Mouse (Mus musculus) embryonic stem cell, embryonic (primary cell): ENCODE results near the gene Cys1.

Source experiments
- CTCF ChIA-PET, 4 experiments: fragments of 300-600 bp in 2 of 4; fragments of 350-600 bp in 2 of 4; sonication (Branson Sonifier 250); formaldehyde crosslinking; loops; one replicate each; lab custom pipeline; 2022; ENCODE audit warnings: inconsistent platforms in 2 of 4; lab: Charles Lee
- POLR2A ChIA-PET, 4 experiments: fragments of 300-600 bp in 2 of 4; fragments of 350-600 bp in 2 of 4; sonication (Branson Sonifier 250); formaldehyde crosslinking; loops; one replicate each; lab custom pipeline; 2022; ENCODE audit warnings: antibody characterized with exemption in 4 of 4, inconsistent platforms in 1 of 4; lab: Charles Lee

The Cys1 gene

DNA sequence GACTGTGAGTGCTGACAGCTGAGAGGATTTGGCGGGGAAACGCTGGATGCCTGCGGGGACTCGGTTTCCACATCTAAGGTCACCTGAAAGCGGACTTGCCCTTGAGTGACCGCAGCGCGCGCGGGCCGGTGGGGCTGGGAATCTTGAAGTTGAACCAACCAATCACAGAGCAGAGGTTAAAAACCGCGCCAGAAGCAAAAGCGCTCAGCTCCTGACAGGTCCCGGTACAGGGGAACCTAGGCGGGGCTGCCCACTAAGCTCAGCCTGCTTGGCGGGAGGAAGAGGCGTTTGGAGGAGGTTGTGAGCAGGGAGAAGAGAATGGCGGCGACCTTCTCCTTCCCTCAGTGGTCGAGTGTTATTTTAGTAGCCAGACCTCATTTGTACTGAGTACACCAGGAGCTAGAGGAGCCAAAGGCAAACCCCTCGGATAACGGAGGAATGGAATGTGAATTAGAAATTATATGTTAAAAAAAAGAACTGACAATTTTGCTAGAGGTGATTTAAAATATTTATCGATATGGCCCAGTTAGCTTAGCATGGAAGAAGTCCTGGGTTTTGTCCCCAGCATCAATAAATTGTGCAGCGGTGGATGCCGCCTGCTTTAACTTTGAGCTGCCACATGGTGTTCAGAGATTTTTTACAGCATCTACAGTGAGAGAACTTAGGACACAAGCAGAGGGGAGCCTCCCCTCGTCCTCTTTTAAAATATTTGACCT lies 25.3 kb upstream of the Cys1 start:
- CTCF ChIA-PET = interaction anchor here (0.7 to 3.8 kb wide), 17 partner anchors 10 to 418 kb away, joined by 3 to 32 read pairs (median 5); no protein-coding TSS in a partner anchor

GRCm38 (mm10) chr12:24705502-24706263 lies 24.1 kb upstream of the Cys1 start:
- POLR2A ChIA-PET = interaction anchor here in 3 of 4 experiments (0.6 to 7.9 kb wide), 11 partner anchors 8 to 402 kb away, joined by 3 to 65 read pairs (median 6); partner anchors contain the start of genes Klf11 (in 1 of the 3) and Mboat2 (in 1 of the 3)
- CTCF ChIA-PET = interaction anchor here in 3 of 4 experiments (0.6 to 1.5 kb wide), 8 partner anchors 9 to 235 kb away, joined by 3 to 6 read pairs (median 4); no protein-coding TSS in a partner anchor

More for the DNA sequence above, 25.3 kb upstream of the Cys1 start:
- POLR2A ChIA-PET = interaction anchor here (0.6 to 7.9 kb wide), 55 partner anchors 9 to 393 kb away, joined by 3 to 65 read pairs (median 4); partner anchors contain the start of genes Klf11 (in 3 of the 4), Mboat2 (in 2 of the 4), Cys1 (in 1 of the 4) and Grhl1 (in 1 of the 4)

DNA sequence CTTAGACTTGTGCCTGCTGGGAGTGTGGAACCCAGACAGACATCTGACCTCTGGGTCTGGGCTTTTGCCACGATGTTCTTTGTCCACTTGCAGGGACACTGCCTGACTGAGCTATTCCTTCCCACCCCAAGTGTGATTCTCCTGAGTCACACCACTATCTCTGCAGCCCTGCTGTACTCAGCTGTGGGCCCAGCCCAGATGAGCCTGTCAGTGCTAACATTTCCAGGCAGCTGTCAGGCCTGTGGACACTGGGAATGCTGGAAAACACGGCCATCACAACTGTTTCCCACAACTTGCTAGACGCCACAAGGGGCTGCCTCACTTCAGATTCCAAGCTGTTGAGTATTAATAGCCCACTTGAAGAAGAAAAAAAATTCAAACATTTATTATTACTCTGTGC lies 21.4 kb upstream of the Cys1 start:
- CTCF ChIA-PET = interaction anchor here in 2 of 4 experiments (0.7 to 1.3 kb wide), 3 partner anchors 102 to 232 kb away, joined by 3 to 4 read pairs (median 4); no protein-coding TSS in a partner anchor
- POLR2A ChIA-PET = no interaction called here

DNA sequence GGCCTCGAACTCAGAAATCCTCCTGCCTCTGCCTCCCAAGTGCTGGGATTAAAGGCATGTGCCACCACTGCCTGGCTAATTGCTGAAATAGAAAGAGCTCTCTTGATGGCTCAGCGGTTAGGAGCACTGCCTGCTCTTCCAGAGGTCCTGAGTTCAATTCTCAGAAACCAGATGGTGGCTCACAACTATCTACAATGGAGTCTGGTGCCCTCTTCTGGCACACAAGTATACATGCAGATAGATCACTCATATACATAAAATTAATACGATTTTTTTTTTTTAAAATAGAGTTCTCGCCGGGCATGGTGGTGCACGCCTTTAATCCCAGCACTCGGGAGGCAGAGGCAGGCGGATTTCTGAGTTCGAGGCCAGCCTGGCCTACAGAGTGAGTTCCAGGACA lies 20.0 kb upstream of the Cys1 start:
- POLR2A ChIA-PET = interaction anchor here in 1 of 4 experiments (0.7 kb wide), 1 partner anchor 8 kb away, joined by 3 read pairs; no protein-coding TSS in a partner anchor
- CTCF ChIA-PET = interaction anchor here in 1 of 4 experiments (0.7 kb wide), 1 partner anchor 21 kb away, joined by 4 read pairs; no protein-coding TSS in a partner anchor

- ChIA-PET CTCF (interaction anchor here in 2 of 4 experiments (1.0 to 4.5 kb wide), 7 partner anchors 9 to 228 kb away, joined by 3 to 45 read pairs (median 7); partner anchors contain the start of gene Rrm2 (in 1 of the 2)), POLR2A (interaction anchor here in 2 of 4 experiments (1.2 to 4.2 kb wide), 5 partner anchors 9 to 98 kb away, joined by 3 to 39 read pairs (median 6); partner anchors contain the start of gene Rrm2 (in 2 of the 2))
These were observed 18.0 kb upstream of the Cys1 start for GRCm38 (mm10) chr12:24699578-24699977.

- POLR2A ChIA-PET = interaction anchor here in 2 of 4 experiments (0.9 to 4.2 kb wide), 10 partner anchors 10 to 126 kb away, joined by 3 to 39 read pairs (median 4); partner anchors contain the start of genes Klf11 (in 2 of the 2), Rrm2 (in 2 of the 2) and Grhl1 (in 1 of the 2)
- CTCF ChIA-PET = interaction anchor here in 3 of 4 experiments (0.7 to 4.5 kb wide), 9 partner anchors 10 to 643 kb away, joined by 3 to 45 read pairs (median 7); partner anchors contain the start of gene Rrm2 (in 2 of the 3)
These were observed 16.9 kb upstream of the Cys1 start for GRCm38 (mm10) chr12:24698514-24698913.

DNA sequence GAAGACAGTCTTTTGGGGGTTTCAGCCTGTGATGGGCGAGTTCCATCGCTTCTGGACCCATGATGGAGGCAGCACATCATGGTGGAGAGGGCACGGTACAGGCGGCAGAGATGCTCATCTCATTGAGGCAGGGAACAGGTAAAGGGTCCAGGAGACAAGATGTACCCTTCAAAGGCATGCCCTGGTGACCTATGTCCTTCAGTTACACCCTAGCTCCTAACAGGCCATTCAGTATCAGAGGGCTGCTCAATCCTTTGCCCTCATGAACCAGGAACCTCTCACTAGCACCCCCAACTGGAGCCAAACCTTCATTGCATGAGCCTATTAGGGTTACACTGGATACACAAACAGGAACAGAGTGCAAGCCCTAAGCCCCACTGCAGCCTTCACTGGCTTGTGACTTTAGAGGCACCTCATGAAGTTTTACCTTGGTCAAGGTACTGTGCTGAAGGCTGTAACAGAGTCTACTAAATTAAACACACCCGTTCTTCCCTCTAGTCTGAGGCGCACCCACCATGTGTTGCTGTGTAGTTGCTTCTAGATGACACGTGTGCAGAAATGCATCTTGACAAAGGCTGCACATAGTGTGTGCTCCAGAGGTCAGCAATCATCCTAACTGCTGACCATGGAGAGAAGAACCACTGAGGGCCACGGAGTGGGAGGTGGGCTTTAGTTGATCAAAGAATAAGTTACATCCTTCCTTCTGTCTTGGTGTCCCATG lies 16.0 kb upstream of the Cys1 start:
- ChIA-PET CTCF (interaction anchor here (0.5 to 4.5 kb wide), 60 partner anchors 8 to 362 kb away, joined by 3 to 45 read pairs (median 5); partner anchors contain the start of genes Rrm2 (in 3 of the 4), Grhl1 (in 1 of the 4) and Klf11 (in 1 of the 4)), POLR2A (interaction anchor here in 3 of 4 experiments (0.6 to 4.2 kb wide), 18 partner anchors 10 to 230 kb away, joined by 3 to 39 read pairs (median 5); partner anchors contain the start of genes Rrm2 (in 3 of the 3) and Klf11 (in 1 of the 3))

DNA sequence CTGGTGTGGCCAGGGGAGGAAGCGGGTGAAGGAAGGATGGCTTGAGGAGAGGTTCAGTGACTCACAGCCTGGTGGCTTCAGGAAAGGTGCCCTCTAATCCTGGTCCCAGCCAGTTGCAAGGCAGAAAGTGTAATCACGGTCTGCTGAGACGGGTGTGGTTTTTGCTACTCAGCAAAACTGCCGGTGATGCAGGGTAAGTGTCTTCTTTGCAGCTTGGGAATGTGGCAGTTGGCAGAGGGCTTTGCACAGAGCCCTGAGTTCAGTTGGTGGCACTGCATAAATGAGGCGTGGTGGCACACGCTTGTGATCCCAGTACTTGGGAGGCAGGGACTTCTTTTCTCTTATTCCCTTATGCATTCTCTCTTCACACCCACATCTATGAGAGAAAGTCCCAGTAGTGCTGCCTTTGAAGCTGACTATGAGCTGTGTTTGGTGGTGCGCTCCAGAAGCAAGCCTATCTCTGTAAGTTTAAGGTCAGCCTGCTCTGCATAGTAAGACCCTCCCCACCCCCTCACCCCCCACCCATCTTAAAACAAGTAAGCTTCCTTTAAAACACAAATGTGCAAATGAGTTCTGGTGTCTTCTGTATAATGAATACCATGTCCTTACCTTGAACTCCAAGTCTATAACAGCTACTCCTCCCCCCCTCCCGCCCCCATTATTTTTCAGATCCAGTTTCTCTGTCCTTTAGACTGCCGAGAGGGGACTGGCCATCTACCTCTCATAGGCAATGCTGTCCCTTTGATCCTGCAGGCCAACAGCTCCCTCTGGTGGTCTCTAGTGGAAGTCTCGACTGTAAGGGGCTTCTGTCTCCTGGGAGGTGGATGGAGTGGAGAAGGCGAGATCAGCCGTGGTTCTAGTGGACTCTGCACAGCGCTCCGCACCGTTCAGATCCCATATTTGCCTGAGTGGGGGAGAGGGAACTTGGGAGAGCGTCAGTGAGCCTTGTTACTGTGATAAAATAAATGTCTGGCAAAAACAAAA lies 15.2 kb upstream of the Cys1 start:
- ChIA-PET CTCF (interaction anchor here (0.5 to 4.5 kb wide), 72 partner anchors 8 to 1614 kb away, joined by 3 to 45 read pairs (median 5); partner anchors contain the start of genes Rrm2 (in 3 of the 4), Cys1 (in 1 of the 4), Grhl1 (in 1 of the 4) and Klf11 (in 1 of the 4)), POLR2A (interaction anchor here in 3 of 4 experiments (0.6 to 4.2 kb wide), 19 partner anchors 8 to 230 kb away, joined by 3 to 39 read pairs (median 5); partner anchors contain the start of genes Rrm2 (in 3 of the 3) and Klf11 (in 1 of the 3))

- POLR2A ChIA-PET = interaction anchor here in 2 of 4 experiments (1.0 to 2.2 kb wide), 4 partner anchors 9 to 38 kb away, joined by 3 to 10 read pairs (median 4); partner anchors contain the start of gene Cys1 (in 1 of the 2)
- CTCF ChIA-PET = interaction anchor here in 2 of 4 experiments (0.6 to 5.4 kb wide), 6 partner anchors 8 to 264 kb away, joined by 3 to 45 read pairs (median 4); no protein-coding TSS in a partner anchor
These were observed 8.7 kb upstream of the Cys1 start for GRCm38 (mm10) chr12:24690351-24690750.

- CTCF ChIA-PET = interaction anchor here (0.7 to 5.4 kb wide), 8 partner anchors 10 to 86 kb away, joined by 3 to 45 read pairs (median 8); no protein-coding TSS in a partner anchor
- POLR2A ChIA-PET = interaction anchor here in 3 of 4 experiments (0.8 to 1.7 kb wide), 5 partner anchors 10 to 150 kb away, joined by 3 to 5 read pairs (median 3); no protein-coding TSS in a partner anchor
These were observed 5.2 kb upstream of the Cys1 start for GRCm38 (mm10) chr12:24686696-24687346.

- CTCF ChIA-PET = interaction anchor here in 2 of 4 experiments (1.7 to 5.4 kb wide), 4 partner anchors 11 to 85 kb away, joined by 4 to 45 read pairs (median 12); no protein-coding TSS in a partner anchor
- POLR2A ChIA-PET = interaction anchor here in 2 of 4 experiments (1.7 to 2.3 kb wide), 3 partner anchors 11 to 35 kb away, joined by 3 to 8 read pairs (median 5); partner anchors contain the start of gene Klf11 (in 1 of the 2)
These were observed 4.6 kb upstream of the Cys1 start for GRCm38 (mm10) chr12:24686038-24686695.

GRCm38 (mm10) chr12:24683461-24683860 lies 1.8 kb upstream of the Cys1 start:
- ChIA-PET CTCF (interaction anchor here in 2 of 4 experiments (0.6 to 1.1 kb wide), 3 partner anchors 13 to 83 kb away, joined by 4 read pairs; no protein-coding TSS in a partner anchor), POLR2A (interaction anchor here in 3 of 4 experiments (0.7 to 2.3 kb wide), 5 partner anchors 8 to 39 kb away, joined by 3 to 8 read pairs (median 4); partner anchors contain the start of gene Klf11 (in 1 of the 3))

DNA sequence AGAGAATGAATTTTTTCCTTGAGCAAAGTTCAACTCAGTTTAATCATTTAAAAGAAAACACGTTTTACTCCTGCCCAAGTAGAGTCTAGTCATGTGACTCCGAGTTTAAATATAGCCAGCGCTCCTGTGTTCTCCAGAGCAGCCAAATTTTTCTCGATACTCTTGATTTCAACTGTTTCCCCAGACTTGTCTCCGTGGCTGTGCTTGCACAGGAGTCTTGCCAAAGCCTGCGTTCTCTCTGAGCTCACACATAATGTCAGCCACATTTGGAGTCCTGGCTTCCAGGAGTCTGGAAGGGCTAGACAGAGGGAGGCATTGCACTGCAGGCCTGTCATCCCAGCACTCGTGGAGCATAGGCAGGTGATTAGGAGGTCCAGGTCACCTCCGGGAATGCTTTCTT lies 950 bp upstream of the Cys1 start:
- ChIA-PET POLR2A (interaction anchor here in 1 of 4 experiments (0.7 to 1.2 kb wide), 2 partner anchors 26 to 30 kb away, joined by 3 to 4 read pairs; no protein-coding TSS in a partner anchor), CTCF (no interaction called here)
